Mouse (Mus musculus): Measurements from ENCODE around the gene AA986860. TPM values are rescaled to one million over a fixed set of nuclear protein-coding genes. Genes with fewer than 3 reads are reported as not detected.

The AA986860 gene
- polyA plus RNA-seq, 1 experiment from 2014 or later, result 0.42 TPM

- 97% methylated on average over 5 of the region's 5 CpGs for WGBS
- peaks cover 19% of the 10 kb centered on the region for H3K36me3 ChIP-seq
- no peak overlapping the region for H3K4me3 ChIP-seq
- no peak for DNase-seq (ENCODE audit: low spot score)
- H3K9me3 ChIP-seq (replicated peaks), result no peaks in the 10 kb centered on the region
- no peaks in the 10 kb centered on the region for H3K27me3 ChIP-seq (ENCODE audit: low read depth, poor library complexity, severe bottlenecking)
- H3K4me1 ChIP-seq, result peaks cover 3% of the 10 kb centered on the region; the same call in 1 of the 2 replicates
- no peak overlapping the region for H3K27ac ChIP-seq (replicated peaks)
Observed at GRCm38 (mm10) chr1:130724206-130724605, 7.6 kb upstream of the AA986860 start.

GRCm38 (mm10) chr1:130726396-130726795 lies 5.4 kb upstream of the AA986860 start:
- DNase-seq (ENCODE audit: low spot score), result no peak
- Histone ChIP-seq H3K27ac (replicated peaks) (no peak overlapping the region), H3K4me1 (peaks cover 1% of the 10 kb centered on the region), H3K4me3 (no peak overlapping the region), H3K9me3 (replicated peaks) (no peaks in the 10 kb centered on the region), H3K36me3 (peaks cover 10% of the 10 kb centered on the region), H3K27me3 (ENCODE audit: low read depth, poor library complexity, severe bottlenecking) (no peaks in the 10 kb centered on the region)
- 90% methylated on average over 2 of the region's 2 CpGs for WGBS

GRCm38 (mm10) chr1:130728070-130728469 lies 3.7 kb upstream of the AA986860 start:
- H3K36me3 ChIP-seq, result peaks cover 6% of the 10 kb centered on the region; the same call in 1 of the 2 replicates
- no peak overlapping the region for H3K4me3 ChIP-seq
- H3K27me3 ChIP-seq (ENCODE audit: low read depth, poor library complexity, severe bottlenecking), result no peaks in the 10 kb centered on the region
- DNase-seq (ENCODE audit: low spot score), result no peak
- H3K9me3 ChIP-seq (replicated peaks), result no peaks in the 10 kb centered on the region
- H3K4me1 ChIP-seq, result peaks cover 10% of the 10 kb centered on the region
- WGBS, result 85% methylated on average over 1 of the region's 1 CpGs
- no peak overlapping the region for H3K27ac ChIP-seq (replicated peaks)

- Histone ChIP-seq H3K27me3 (ENCODE audit: low read depth, poor library complexity, severe bottlenecking) (no peaks in the 10 kb centered on the region), H3K4me3 (no peak overlapping the region), H3K36me3 (0 out of 2 replicates have a peak, but pooled peaks cover under 1% of the 10 kb centered on the region), H3K4me1 (peaks cover 10% of the 10 kb centered on the region), H3K27ac (replicated peaks) (no peak overlapping the region), H3K9me3 (replicated peaks) (no peaks in the 10 kb centered on the region)
- no peak for DNase-seq (ENCODE audit: low spot score)
- 91% methylated on average over 3 of the region's 3 CpGs for WGBS
Observed at GRCm38 (mm10) chr1:130728708-130729107, 3.1 kb upstream of the AA986860 start.

GRCm38 (mm10) chr1:130729153-130729552 lies 2.6 kb upstream of the AA986860 start, which contains the start of gene Pfkfb2:
Gene Pfkfb2 (minus strand): TSS chr1:130729253.
- H3K9me3 ChIP-seq (replicated peaks), result no peaks in the 10 kb centered on the region
- peaks cover 10% of the 10 kb centered on the region for H3K4me1 ChIP-seq
- DNase-seq (ENCODE audit: low spot score), result no peak
- H3K4me3 ChIP-seq, result no peak within 1 kb of the TSS
- 89% methylated on average over 2 of the region's 2 CpGs for WGBS
- no peaks in the 10 kb centered on the region for H3K27me3 ChIP-seq (ENCODE audit: low read depth, poor library complexity, severe bottlenecking)
- no peaks in the 10 kb centered on the region for H3K36me3 ChIP-seq
- no peak within 1 kb of the TSS for H3K27ac ChIP-seq (replicated peaks)

GRCm38 (mm10) chr1:130732706-130733658 lies 1.2 kb downstream of the AA986860 start:
- Histone ChIP-seq H3K9me3 (replicated peaks) (no peaks in the 10 kb centered on the region), H3K27me3 (ENCODE audit: low read depth, poor library complexity, severe bottlenecking) (no peaks in the 10 kb centered on the region), H3K36me3 (no peaks in the 10 kb centered on the region), H3K4me1 (peaks cover 10% of the 10 kb centered on the region), H3K4me3 (no peak overlapping the region), H3K27ac (replicated peaks) (no peak overlapping the region)
- no peak for DNase-seq (ENCODE audit: low spot score)
- WGBS, result 92% methylated on average over 13 of the region's 13 CpGs

- H3K9me3 ChIP-seq (replicated peaks), result no peaks in the 10 kb centered on the region
- no peaks in the 10 kb centered on the region for H3K27me3 ChIP-seq (ENCODE audit: low read depth, poor library complexity, severe bottlenecking)
- no peak for DNase-seq (ENCODE audit: low spot score)
- peaks cover 10% of the 10 kb centered on the region for H3K4me1 ChIP-seq
- no peak overlapping the region for H3K27ac ChIP-seq (replicated peaks)
- H3K4me3 ChIP-seq, result no peak overlapping the region
- H3K36me3 ChIP-seq, result no peaks in the 10 kb centered on the region
- WGBS, result 88% methylated on average over 4 of the region's 4 CpGs
Observed at GRCm38 (mm10) chr1:130733671-130734070, 1.9 kb downstream of the AA986860 start.

- H3K27ac ChIP-seq (replicated peaks), result no peak overlapping the region
- H3K4me1 ChIP-seq, result peaks cover 10% of the 10 kb centered on the region
- H3K27me3 ChIP-seq (ENCODE audit: low read depth, poor library complexity, severe bottlenecking), result no peaks in the 10 kb centered on the region
- H3K9me3 ChIP-seq (replicated peaks), result no peaks in the 10 kb centered on the region
- no peaks in the 10 kb centered on the region for H3K36me3 ChIP-seq
- DNase-seq (ENCODE audit: low spot score), result no peak
- H3K4me3 ChIP-seq, result no peak overlapping the region
- 76% methylated on average over 5 of the region's 5 CpGs for WGBS
Observed at GRCm38 (mm10) chr1:130734452-130734851, 2.7 kb downstream of the AA986860 start.

GRCm38 (mm10) chr1:130734852-130735251 lies 3.1 kb downstream of the AA986860 start:
- Histone ChIP-seq H3K4me3 (no peak overlapping the region), H3K36me3 (no peaks in the 10 kb centered on the region), H3K27me3 (ENCODE audit: low read depth, poor library complexity, severe bottlenecking) (no peaks in the 10 kb centered on the region), H3K4me1 (peaks cover 10% of the 10 kb centered on the region), H3K27ac (replicated peaks) (no peak overlapping the region), H3K9me3 (replicated peaks) (no peaks in the 10 kb centered on the region)
- DNase-seq (ENCODE audit: low spot score), result no peak
- 76% methylated on average over 8 of the region's 8 CpGs for WGBS

GRCm38 (mm10) chr1:130737411-130737881 lies 5.7 kb downstream of the AA986860 start:
- Histone ChIP-seq H3K9me3 (replicated peaks) (no peaks in the 10 kb centered on the region), H3K27me3 (ENCODE audit: low read depth, poor library complexity, severe bottlenecking) (no peaks in the 10 kb centered on the region), H3K36me3 (no peaks in the 10 kb centered on the region), H3K4me3 (no peak overlapping the region), H3K27ac (replicated peaks) (no peak overlapping the region), H3K4me1 (peaks cover 6% of the 10 kb centered on the region; the same call in 1 of the 2 replicates)
- no peak for DNase-seq (ENCODE audit: low spot score)
- WGBS, result 32% methylated on average over 11 of the region's 11 CpGs

- Histone ChIP-seq H3K4me1 (peaks cover 6% of the 10 kb centered on the region; the same call in 1 of the 2 replicates), H3K4me3 (no peak overlapping the region), H3K9me3 (replicated peaks) (no peaks in the 10 kb centered on the region), H3K36me3 (no peaks in the 10 kb centered on the region), H3K27ac (replicated peaks) (no peak overlapping the region), H3K27me3 (ENCODE audit: low read depth, poor library complexity, severe bottlenecking) (no peaks in the 10 kb centered on the region)
- no peak for DNase-seq (ENCODE audit: low spot score)
- WGBS, result 92% methylated on average over 7 of the region's 7 CpGs
Observed at GRCm38 (mm10) chr1:130737916-130738315, 6.1 kb downstream of the AA986860 start.

GRCm38 (mm10) chr1:130738551-130739106 lies 6.9 kb downstream of the AA986860 start:
- Histone ChIP-seq H3K27me3 (ENCODE audit: low read depth, poor library complexity, severe bottlenecking) (no peaks in the 10 kb centered on the region), H3K27ac (replicated peaks) (no peak overlapping the region), H3K4me3 (no peak overlapping the region), H3K4me1 (peaks cover 6% of the 10 kb centered on the region; the same call in 1 of the 2 replicates), H3K36me3 (no peaks in the 10 kb centered on the region), H3K9me3 (replicated peaks) (no peaks in the 10 kb centered on the region)
- DNase-seq (ENCODE audit: low spot score), result no peak
- 87% methylated on average over 3 of the region's 3 CpGs for WGBS

- Histone ChIP-seq H3K4me3 (no peak overlapping the region), H3K9me3 (replicated peaks) (no peaks in the 10 kb centered on the region), H3K4me1 (peaks cover 6% of the 10 kb centered on the region; the same call in 1 of the 2 replicates), H3K27me3 (ENCODE audit: low read depth, poor library complexity, severe bottlenecking) (no peaks in the 10 kb centered on the region), H3K36me3 (no peaks in the 10 kb centered on the region), H3K27ac (replicated peaks) (no peak overlapping the region)
- WGBS, result 77% methylated on average over 3 of the region's 3 CpGs
- DNase-seq (ENCODE audit: low spot score), result no peak
Observed at GRCm38 (mm10) chr1:130739636-130740035, 7.9 kb downstream of the AA986860 start.
